Mouse (Mus musculus) stomach, embryonic 15.5 days (tissue): ENCODE measurements around the gene Slc35f1. TPM values are rescaled to one million over a fixed set of nuclear protein-coding genes. Genes with fewer than 3 reads are reported as not detected.

Experiments used
- ATAC-seq: fragments of 200-750 bp; cut with Nextera tagmentation; 2 replicates; pipeline ENCODE4 v1.8.0; 2017; ENCODE audit warnings: low read depth, moderate number of reproducible peaks, moderate TSS enrichment; ENCODE audit not compliant: insufficient read depth, low FRiP score
- H3K27ac ChIP-seq: fragments of 300-500 bp; sonication (generic); 2 replicates; pipeline ENCODE4 v1.5.1; 2015; ENCODE audit warnings: mild to moderate bottlenecking, inconsistent platforms
- H3K27me3 ChIP-seq: fragments of 300-500 bp; sonication (generic); replicated peaks from 2 replicates; pipeline ENCODE4 v1.6.1; 2015; ENCODE audit warnings: inconsistent platforms
- H3K36me3 ChIP-seq: fragments of 300-500 bp; sonication (generic); 2 replicates; pipeline ENCODE4 v1.6.1; 2015; ENCODE audit warnings: inconsistent platforms
- H3K4me1 ChIP-seq: fragments of 300-500 bp; sonication (generic); 2 replicates; pipeline ENCODE4 v1.6.1; 2015; ENCODE audit warnings: inconsistent platforms
- H3K4me2 ChIP-seq: fragments of 300-500 bp; sonication (generic); 2 replicates; pipeline ENCODE4 v1.6.1; 2015; ENCODE audit warnings: mild to moderate bottlenecking, inconsistent platforms
- H3K4me3 ChIP-seq: fragments of 300-500 bp; sonication (generic); replicated peaks from 2 replicates; pipeline ENCODE4 v1.5.1; 2015; ENCODE audit warnings: inconsistent platforms
- H3K9ac ChIP-seq: fragments of 300-500 bp; sonication (generic); 2 replicates; pipeline ENCODE4 v1.6.1; 2015; ENCODE audit warnings: inconsistent platforms
- H3K9me3 ChIP-seq: fragments of 300-500 bp; sonication (generic); 2 replicates; pipeline ENCODE4 v1.6.1; 2016; ENCODE audit warnings: inconsistent platforms
- WGBS: fragments of 180-500 bp; shearing (Covaris S2); methylation state at CpG from one replicate; pipeline ENCODE4 v1.1.7; 2015; 5-methylcytosine and 5-hydroxymethylcytosine counted together
- polyA plus RNA-seq: library from polyadenylated mRNA; unstranded; fragments of >200 nt; fragmentation: Nextera tagmentation; extraction: Ambion mirVana; gene quantifications from 2 replicates; pipeline ENCODE4 v1.2.1, GENCODE M21; 2015

Gene Slc35f1
- polyA plus RNA-seq, 1 experiment from 2014 or later = 3.3 TPM

DNA sequence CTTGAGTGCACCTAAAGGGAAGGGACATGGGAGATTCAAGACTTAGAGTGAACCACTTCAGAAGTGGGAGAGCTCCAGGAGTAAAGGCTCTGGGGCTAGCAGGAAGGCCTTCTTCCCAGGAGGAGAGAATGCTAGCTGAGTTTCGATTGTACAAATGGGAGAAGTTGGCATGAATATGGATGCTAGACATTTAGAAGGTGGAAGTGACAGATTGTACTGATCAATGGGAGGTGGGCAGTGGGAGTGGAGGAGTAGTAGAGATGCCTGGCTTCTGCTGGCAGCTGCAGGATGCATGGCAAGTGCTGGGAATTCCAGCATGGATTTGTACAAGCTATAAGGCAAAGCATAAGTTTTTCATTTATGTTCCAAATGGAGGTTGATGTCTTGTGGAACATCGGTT, 370.4 kb downstream of the Slc35f1 start:
- H3K27ac ChIP-seq = no peak overlapping the region
- no peak overlapping the region for H3K9ac ChIP-seq
- no peak for ATAC-seq
- no peaks in the 10 kb centered on the region for H3K36me3 ChIP-seq
- no peaks in the 10 kb centered on the region for H3K27me3 ChIP-seq
- no peaks in the 10 kb centered on the region for H3K9me3 ChIP-seq
- H3K4me2 ChIP-seq = no peak overlapping the region
- H3K4me3 ChIP-seq = no peak overlapping the region
- no peaks in the 10 kb centered on the region for H3K4me1 ChIP-seq
- WGBS = 85% methylated on average over 2 of the region's 2 CpGs

DNA sequence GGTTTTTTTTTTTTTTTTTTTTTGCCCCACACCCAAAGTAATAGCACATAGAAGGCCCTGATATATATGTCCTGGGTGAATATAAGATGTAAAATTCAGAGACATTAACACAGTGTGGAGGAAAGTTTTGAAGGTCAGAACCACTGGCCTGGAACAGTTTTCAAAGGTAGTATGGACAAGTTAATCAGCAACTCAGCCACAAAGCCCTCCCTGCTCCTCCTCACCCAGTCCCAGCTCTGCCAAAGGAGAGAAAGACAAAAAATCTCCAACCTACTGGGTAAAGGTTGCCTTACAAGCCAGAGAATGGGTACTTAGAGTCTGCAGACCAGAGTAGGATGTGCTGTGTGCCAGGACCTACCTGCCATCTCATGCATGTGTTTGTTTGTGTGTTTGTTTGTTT, 372.4 kb downstream of the Slc35f1 start:
- no peak overlapping the region for H3K27ac ChIP-seq
- H3K4me2 ChIP-seq = no peak overlapping the region
- H3K9ac ChIP-seq = no peak overlapping the region
- H3K27me3 ChIP-seq = no peaks in the 10 kb centered on the region
- ATAC-seq = no peak
- H3K4me3 ChIP-seq = no peak overlapping the region
- no peaks in the 10 kb centered on the region for H3K36me3 ChIP-seq
- H3K4me1 ChIP-seq = no peaks in the 10 kb centered on the region
- no peaks in the 10 kb centered on the region for H3K9me3 ChIP-seq

DNA sequence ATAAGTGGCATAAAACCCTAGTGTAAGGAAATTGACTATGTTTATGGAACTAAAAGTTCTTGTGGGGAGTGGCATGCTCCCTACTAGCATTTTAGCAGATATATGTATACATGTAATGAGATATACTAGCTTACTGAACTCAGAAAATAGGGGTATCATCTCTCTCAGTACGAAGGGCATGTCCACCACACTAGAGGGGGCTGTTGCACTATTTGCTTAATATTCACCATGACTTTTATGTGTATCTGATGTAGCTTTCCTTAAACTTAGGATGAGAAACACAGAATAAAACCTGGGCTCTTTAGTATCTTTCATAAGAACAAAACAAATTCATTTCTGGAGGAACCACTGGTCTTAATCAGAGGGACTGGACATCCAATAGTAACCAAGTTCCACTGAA, 397.5 kb downstream of the Slc35f1 start:
- Histone ChIP-seq H3K4me1 (no peaks in the 10 kb centered on the region), H3K4me2 (no peak overlapping the region), H3K9ac (no peak overlapping the region), H3K27ac (no peak overlapping the region), H3K27me3 (no peaks in the 10 kb centered on the region), H3K36me3 (no peaks in the 10 kb centered on the region), H3K9me3 (no peaks in the 10 kb centered on the region), H3K4me3 (no peak overlapping the region)
- WGBS = 58% methylated on average over 1 of the region's 1 CpGs
- ATAC-seq = no peak

DNA sequence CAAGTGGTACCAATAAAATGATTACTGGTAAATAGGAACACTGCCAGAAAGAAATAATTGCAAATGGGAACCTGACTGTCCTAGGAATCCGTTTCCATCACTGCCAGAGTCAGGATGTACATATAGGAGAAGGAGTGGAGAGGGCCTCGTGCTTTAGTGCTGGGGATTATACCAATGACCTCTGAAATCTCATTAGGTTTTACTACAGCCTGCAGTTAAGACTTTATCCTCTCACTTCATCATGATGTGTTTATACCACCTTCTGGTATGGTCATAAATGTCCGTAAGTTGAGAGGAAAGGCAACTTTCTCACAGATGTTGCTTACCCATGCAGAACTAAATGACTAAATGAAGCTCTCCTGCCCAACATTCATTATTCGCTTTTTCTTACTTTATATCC, 401.2 kb downstream of the Slc35f1 start:
- H3K4me3 ChIP-seq = no peak overlapping the region
- H3K4me2 ChIP-seq = no peak overlapping the region
- ATAC-seq = no peak
- no peaks in the 10 kb centered on the region for H3K4me1 ChIP-seq
- no peak overlapping the region for H3K27ac ChIP-seq
- no peaks in the 10 kb centered on the region for H3K9me3 ChIP-seq
- no peaks in the 10 kb centered on the region for H3K27me3 ChIP-seq
- WGBS = 59% methylated on average over 4 of the region's 4 CpGs
- no peak overlapping the region for H3K9ac ChIP-seq
- H3K36me3 ChIP-seq = no peaks in the 10 kb centered on the region

DNA sequence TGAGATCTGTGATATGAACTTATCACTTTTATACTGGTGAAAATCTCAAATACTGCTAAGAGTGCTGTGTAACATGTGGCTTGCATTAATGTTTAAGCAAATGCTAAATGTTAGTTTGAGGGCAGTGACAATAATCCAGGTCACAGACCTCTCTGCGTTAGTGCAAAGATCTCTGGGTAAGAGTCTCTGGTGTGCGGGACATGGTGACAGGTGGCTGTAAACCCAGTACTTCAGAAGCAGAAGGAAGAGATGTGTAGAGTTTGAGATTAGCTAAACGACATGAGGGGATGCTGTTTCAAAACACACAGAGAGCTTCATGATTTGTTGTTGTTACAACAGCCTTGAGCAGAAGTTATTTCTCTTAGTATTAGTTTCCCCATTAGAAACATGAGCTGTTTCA, 406.1 kb downstream of the Slc35f1 start:
- 42% methylated on average over 3 of the region's 3 CpGs for whole genome bisulfite sequencing
- Histone ChIP-seq H3K27me3 (no peaks in the 10 kb centered on the region), H3K4me3 (no peak overlapping the region), H3K27ac (no peak overlapping the region), H3K4me1 (no peaks in the 10 kb centered on the region), H3K36me3 (no peaks in the 10 kb centered on the region), H3K9me3 (no peaks in the 10 kb centered on the region), H3K4me2 (no peak overlapping the region), H3K9ac (no peak overlapping the region)
- no peak for ATAC-seq

DNA sequence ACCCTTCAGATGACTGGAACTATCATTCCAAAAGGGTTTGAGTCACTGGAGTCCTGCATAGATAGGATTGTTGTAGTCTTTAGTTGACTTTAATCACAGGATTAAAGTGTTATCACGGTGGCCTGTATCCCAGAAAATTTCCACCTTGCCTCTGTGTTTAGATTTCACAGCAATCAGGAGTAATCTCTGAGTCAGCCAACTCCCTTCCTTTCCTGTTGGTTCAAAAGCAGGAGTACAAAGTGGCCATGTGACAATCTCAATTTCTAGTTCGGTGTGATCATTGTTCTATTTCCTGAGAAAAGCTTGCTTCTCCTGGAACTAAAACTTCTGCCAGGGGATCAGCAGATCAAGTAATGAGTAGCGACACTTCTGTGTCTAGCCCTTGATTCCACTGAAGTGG, 410.5 kb downstream of the Slc35f1 start:
- Histone ChIP-seq H3K27ac (no peak overlapping the region), H3K4me1 (no peaks in the 10 kb centered on the region), H3K9ac (no peak overlapping the region), H3K36me3 (no peaks in the 10 kb centered on the region), H3K9me3 (no peaks in the 10 kb centered on the region), H3K4me2 (no peak overlapping the region), H3K4me3 (no peak overlapping the region), H3K27me3 (no peaks in the 10 kb centered on the region)
- no peak for ATAC-seq
- WGBS = 64% methylated on average over 3 of the region's 3 CpGs

DNA sequence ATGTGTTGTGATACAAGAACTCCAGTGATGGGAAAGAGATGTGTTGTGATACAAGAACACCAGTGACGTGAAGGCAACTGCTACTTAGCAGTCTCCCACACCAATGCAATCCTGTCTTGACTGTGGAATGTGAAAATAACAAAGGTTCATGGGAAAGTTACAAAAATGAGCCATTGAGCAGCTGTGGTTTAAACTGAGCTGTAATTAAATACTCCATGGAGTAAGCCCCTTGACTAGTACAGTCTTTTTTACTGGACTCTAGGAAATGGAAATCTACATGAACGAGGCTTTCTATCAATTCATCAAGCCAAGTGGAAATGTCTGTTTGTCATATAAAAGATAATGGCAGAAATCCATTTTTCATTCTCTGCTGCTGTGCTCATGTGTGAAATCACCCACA, 411.1 kb downstream of the Slc35f1 start:
- H3K4me1 ChIP-seq = no peaks in the 10 kb centered on the region
- H3K9me3 ChIP-seq = no peaks in the 10 kb centered on the region
- H3K4me2 ChIP-seq = no peak overlapping the region
- ATAC-seq = no peak
- no peak overlapping the region for H3K27ac ChIP-seq
- no peaks in the 10 kb centered on the region for H3K36me3 ChIP-seq
- H3K4me3 ChIP-seq = no peak overlapping the region
- WGBS = 62% methylated on average over 2 of the region's 2 CpGs
- no peak overlapping the region for H3K9ac ChIP-seq
- no peaks in the 10 kb centered on the region for H3K27me3 ChIP-seq

DNA sequence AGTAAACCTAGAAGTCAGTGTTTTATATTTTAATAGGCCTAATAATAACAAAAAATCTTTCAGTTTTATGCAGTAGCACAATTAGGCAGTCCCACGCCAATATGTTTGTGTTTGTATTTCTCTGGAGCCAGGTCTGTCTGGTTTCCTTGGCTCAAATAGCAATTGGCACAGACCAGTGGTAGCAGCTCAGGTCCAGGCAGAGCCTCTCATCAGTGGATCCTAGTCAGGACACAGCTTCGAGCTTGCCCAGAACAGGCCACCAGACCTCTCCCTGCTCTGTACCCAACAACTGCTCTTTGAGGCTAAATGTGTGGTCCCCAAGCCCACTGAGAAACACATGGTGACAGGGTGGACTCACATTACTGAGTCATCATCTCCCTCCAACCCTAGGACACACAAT, 412.1 kb downstream of the Slc35f1 start:
- Histone ChIP-seq H3K4me3 (no peak overlapping the region), H3K4me1 (no peaks in the 10 kb centered on the region), H3K36me3 (no peaks in the 10 kb centered on the region), H3K27ac (no peak overlapping the region), H3K27me3 (no peaks in the 10 kb centered on the region), H3K9ac (no peak overlapping the region), H3K4me2 (no peak overlapping the region), H3K9me3 (no peaks in the 10 kb centered on the region)
- ATAC-seq = no peak
- 85% methylated on average over 2 of the region's 2 CpGs for WGBS

DNA sequence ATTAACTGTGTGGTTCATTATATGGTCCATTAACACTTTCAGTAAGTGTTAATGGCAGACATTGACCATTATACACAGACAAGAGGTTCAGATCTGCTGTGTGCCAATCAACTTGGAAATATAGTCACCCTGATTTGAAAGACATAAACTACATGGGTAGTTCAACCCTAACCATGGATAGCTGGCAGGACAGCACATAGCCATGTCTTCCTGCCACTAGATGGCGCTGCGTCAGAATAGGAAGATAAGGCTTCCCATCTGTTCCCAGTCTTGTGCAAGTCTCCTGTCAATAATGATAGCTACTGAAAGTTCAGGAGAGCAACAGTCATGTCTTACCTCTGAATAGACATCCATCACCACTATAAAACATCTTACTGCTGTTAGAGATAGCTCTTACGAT, 424.7 kb downstream of the Slc35f1 start:
- Histone ChIP-seq H3K4me3 (no peak overlapping the region), H3K27me3 (no peaks in the 10 kb centered on the region), H3K27ac (no peak overlapping the region), H3K4me2 (no peak overlapping the region), H3K36me3 (no peaks in the 10 kb centered on the region), H3K9ac (no peak overlapping the region), H3K9me3 (no peaks in the 10 kb centered on the region), H3K4me1 (no peaks in the 10 kb centered on the region)
- no peak for ATAC-seq
- 28% methylated on average over 3 of the region's 3 CpGs for WGBS

DNA sequence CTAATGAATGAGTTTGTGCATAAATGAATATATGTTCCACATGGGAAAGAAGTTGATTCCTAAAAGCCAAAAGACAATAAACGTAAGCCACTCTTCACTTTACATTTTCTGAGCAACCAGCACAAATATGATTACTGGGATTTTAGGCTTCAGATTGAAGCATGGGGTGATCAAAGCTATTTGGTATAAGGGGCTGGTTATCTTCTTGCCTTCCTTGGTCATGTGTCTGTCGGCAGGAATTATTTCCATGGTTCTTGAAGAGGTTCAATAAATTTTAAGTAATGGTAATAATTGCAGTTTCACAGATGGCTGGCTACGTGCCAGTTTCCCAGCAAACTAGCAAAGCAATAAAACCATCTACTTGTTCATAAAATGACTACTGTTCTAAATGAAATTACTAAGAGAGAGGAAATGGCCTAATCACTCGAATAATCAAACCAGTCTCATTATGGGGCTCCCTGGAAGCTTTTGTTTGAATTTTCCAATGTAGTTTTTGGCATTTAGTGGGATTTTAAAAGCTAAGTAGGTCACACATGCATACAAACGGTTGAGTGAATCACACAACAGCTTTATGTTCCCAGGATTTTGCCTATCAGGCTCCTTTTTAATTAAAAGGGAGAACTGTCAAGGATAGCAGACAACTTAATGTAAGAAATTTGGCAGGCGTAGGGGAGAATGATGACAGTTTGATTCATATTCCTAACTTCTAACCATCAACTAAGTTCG, 425.5 kb downstream of the Slc35f1 start:
- H3K9ac ChIP-seq = no peak overlapping the region
- H3K9me3 ChIP-seq = no peaks in the 10 kb centered on the region
- H3K4me1 ChIP-seq = no peaks in the 10 kb centered on the region
- H3K27ac ChIP-seq = no peak overlapping the region
- no peak for ATAC-seq
- no peak overlapping the region for H3K4me3 ChIP-seq
- 61% methylated on average over 7 of the region's 7 CpGs for WGBS
- H3K27me3 ChIP-seq = no peaks in the 10 kb centered on the region
- H3K4me2 ChIP-seq = no peak overlapping the region
- no peaks in the 10 kb centered on the region for H3K36me3 ChIP-seq

DNA sequence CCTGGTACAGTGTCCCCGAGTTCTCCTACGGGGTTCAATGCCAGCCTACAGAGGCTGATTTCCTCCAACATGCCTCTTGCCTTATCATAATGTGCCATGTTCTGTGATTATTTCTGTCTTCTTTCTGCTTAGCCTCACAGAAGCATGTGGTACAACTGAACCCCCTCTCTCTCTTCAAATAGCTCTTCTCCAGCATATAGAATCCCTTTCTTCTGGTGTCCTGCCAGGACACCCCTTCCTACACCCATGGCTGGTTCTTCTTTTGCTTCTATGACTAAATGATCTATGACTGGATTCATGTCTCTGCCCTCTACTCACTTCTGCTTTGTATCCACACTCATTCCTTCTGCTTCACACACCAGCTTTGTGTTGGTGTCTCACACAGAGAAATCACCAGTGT, 430.3 kb downstream of the Slc35f1 start:
- Histone ChIP-seq H3K9me3 (no peaks in the 10 kb centered on the region), H3K4me1 (no peaks in the 10 kb centered on the region), H3K9ac (no peak overlapping the region), H3K27ac (no peak overlapping the region), H3K27me3 (no peaks in the 10 kb centered on the region), H3K36me3 (no peaks in the 10 kb centered on the region), H3K4me2 (no peak overlapping the region), H3K4me3 (no peak overlapping the region)
- WGBS = 98% methylated on average over 2 of the region's 2 CpGs
- ATAC-seq = no peak

DNA sequence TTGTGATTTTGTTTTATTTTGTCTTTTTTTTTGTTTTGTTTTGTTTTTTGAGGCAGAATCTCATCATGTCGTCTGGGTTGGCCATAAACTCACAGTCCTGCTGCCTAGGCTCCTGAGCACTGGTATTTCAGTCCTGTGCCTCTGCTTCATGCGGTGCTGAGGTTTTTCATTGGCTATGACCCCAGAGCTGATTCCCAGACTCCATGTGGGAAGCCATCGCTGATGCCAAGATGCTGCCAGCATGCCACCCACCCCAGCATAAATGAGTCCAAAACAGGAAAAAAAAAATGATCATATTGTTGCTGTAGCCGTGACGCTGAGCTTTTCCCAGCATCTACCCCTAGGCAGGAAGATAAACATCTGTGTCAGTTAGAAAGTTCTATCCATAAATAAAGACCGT, 434.0 kb downstream of the Slc35f1 start:
- H3K4me1 ChIP-seq = no peaks in the 10 kb centered on the region
- H3K9ac ChIP-seq = no peak overlapping the region
- 63% methylated on average over 6 of the region's 6 CpGs for WGBS
- no peak overlapping the region for H3K4me2 ChIP-seq
- no peaks in the 10 kb centered on the region for H3K36me3 ChIP-seq
- H3K27ac ChIP-seq = no peak overlapping the region
- ATAC-seq = no peak
- no peak overlapping the region for H3K4me3 ChIP-seq
- H3K9me3 ChIP-seq = no peaks in the 10 kb centered on the region
- H3K27me3 ChIP-seq = no peaks in the 10 kb centered on the region

DNA sequence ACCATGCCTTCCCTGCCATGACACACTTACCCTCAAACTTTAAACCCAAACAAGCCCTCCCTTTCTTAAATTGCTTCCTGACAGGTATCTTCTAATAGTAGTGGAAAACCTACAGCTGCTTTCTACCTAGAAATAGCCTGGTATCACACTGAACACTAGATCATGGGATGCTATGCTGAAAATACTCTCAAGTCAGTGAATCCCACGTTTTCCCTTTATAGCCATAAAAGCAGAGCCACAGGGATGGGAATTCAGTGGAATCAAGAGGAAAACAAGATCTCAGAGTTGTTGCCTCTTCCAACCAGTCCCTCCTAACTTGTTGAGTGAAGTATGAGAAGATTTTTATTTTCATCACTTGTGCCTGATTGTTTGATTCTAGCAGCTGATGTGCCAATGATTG, 442.4 kb downstream of the Slc35f1 start:
- 60% methylated on average over 1 of the region's 1 CpGs for WGBS
- no peaks in the 10 kb centered on the region for H3K4me1 ChIP-seq
- H3K36me3 ChIP-seq = no peaks in the 10 kb centered on the region
- H3K4me2 ChIP-seq = no peak overlapping the region
- no peak overlapping the region for H3K4me3 ChIP-seq
- ATAC-seq = no peak
- H3K27ac ChIP-seq = no peak overlapping the region
- H3K9ac ChIP-seq = no peak overlapping the region
- H3K27me3 ChIP-seq = no peaks in the 10 kb centered on the region
- no peaks in the 10 kb centered on the region for H3K9me3 ChIP-seq
